Mouse (Mus musculus): ENCODE data around the gene 2610001J05Rik.

DNA sequence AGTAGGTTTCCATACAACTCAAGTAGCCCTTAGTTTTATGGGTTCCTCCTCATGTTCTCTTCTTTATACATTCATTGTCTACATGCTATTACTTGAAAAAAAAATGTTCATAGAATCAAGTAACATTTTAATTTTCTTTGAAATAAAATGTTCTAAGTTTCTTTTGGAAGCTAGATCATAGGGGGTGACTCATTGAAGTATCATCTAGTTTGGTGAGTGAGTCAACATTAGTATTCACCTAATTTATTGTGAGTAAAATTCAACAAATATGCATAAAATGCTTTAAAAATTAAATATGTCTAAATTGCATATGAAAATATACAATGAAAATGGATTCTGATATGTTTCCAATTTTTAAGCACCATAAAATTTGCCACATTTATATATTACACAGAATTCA lies 11.6 kb upstream of the 2610001J05Rik start:
- no peak for TF ChIP-seq CTCF (IDR thresholded peaks at IDR 0.05; ENCODE audit: insufficient read depth, low read depth, low read length)
- TF ChIP-seq POLR2A (IDR thresholded peaks at IDR 0.05; ENCODE audit: insufficient read depth, low read depth, low read length) = no peak
